Mouse (Mus musculus) ovary, postnatal 14 days (tissue): ENCODE results near the gene Pdia2.
"Not testable (repeated sequence)": the region's sequence is repeated elsewhere in the genome, so short reads cannot be mapped to it uniquely, and the experiment has no call there.

ENCODE experiments used
- DNase-seq: peaks from one replicate; pipeline ENCODE4 v3.0.0; 2022; ENCODE audit warnings: low spot score

Pdia2 gene

GRCm38 (mm10) chr17:26200831-26201705 lies 2.2 kb upstream of the Pdia2 start:
- DNase-seq: no peak

DNA sequence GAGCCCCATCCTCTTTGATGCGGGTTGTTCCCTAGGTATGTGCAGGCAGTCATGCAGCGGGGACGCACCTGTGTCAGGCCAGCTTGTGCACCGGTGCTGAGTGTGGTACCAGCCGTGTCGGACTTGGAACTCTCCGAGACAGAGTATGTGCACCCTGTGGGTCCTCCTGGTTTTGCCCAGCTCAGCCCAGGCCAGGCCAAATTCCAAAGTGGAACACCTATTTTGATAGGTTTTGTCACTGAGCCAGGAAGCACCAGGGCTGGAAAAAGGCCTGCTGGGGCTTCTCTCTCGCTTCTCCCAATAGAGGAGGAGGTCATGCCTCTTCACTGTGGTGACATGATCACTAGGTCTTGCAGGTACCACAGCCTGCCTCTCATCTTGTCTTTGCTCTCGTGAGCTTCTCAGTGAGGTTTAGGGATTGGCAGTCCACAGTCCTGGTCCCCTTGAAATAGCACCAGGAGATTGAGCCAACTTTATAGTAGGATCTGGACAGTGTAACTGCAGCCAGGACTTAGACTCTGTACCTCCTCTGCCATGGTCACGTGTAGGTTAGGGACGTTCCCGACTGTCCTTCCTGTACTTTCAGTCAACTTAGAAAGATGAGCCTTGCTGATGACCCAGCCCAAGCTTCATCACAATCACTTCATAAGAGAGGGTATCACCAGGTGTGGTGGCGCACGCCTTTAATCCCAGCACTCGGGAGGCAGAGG lies 6.3 kb downstream of the Pdia2 start:
- no peak for DNase-seq

DNA sequence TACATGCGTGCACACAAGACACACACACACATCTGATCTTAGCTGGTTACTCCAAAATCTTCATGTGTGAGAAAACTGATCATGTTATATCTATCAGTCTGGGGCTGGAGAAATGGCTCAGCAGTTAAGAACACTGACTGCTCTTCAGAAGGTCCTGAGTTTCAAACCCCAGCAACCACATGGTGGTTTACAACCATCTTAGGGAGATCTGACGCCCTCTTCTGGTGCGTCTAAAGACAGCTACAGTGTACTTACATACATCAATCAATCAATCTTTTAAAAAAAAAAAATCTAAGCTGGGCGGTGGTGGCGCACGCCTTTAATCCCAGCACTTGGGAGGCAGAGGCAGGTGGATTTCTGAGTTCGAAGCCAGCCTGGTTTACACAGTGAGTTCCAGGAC lies 7.4 kb downstream of the Pdia2 start:
- not testable (repeated sequence) for DNase-seq

DNA sequence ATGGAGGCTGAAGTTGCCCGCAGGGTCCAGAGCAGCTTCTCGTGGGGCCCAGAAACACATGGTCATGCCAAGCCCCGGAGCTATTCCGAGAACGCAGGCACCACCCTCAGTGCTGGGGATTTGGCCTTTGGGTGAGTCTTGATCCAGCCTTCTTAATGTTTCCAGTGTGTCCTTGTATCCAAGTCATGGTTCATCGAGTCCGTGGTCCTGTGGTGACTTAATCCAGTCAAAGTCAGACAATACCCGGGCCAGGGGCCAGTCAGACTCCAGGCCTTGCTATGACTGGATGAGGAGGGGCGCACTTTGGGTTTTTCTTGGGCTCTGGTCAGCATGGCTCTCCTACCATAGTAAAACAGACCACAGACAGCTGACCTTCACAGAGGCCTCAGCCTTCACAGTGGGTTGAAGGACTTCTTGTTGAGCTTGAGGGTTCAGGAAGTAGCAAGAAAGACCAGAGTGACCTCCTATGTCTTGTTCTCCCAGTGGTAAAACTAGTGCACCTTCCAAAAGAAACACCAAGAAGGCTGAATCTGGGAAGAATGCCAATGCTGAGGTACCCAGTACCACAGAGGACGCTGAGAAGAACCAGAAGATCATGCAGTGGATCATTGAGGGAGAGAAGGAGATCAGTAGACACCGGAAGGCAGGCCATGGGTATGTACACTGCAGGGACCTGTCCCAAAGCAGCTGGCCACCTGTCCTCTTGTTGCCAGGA lies 10.6 kb downstream of the Pdia2 start:
- no peak for DNase-seq

DNA sequence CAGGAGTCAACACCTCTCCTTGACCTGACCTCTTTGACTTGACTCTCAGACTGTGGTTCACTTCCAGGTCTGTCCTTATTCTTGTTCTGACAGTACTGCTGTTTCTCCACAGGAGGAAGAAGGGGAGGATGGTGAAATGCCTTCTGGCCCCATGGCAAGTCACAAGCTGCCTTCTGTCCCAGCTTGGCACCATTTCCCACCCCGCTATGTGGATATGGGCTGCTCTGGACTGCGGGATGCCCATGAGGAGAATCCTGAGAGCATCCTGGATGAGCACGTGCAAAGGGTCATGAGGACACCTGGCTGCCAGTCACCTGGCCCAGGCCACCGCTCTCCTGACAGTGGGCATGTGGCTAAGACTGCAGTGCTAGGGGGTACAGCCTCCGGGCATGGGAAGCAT lies 11.3 kb downstream of the Pdia2 start:
- no peak for DNase-seq

GRCm38 (mm10) chr17:26181179-26181578 lies 17.7 kb downstream of the Pdia2 start:
- no peak for DNase-seq

GRCm38 (mm10) chr17:26178611-26179010 lies 20.3 kb downstream of the Pdia2 start:
- no peak for DNase-seq

DNA sequence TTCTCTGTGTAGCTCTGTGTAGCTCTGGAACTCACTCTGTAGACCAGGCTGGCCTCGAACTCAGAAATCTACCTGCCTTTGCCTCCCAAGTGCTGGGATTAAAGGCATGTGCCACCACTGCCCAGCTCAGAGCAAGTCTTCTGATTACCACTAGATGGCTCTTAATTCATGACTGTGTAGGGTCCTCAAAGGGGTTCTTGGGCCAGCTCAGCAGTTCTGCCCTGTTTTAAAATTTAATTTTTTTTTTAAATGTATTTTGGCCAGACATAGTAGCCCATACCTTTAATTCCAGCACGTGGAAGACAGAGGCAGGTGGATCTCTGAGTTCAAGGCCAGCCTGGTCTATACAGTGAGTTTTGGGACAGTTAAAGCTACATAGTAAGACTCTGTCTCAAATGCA lies 23.6 kb downstream of the Pdia2 start:
- not testable (repeated sequence) for DNase-seq

DNA sequence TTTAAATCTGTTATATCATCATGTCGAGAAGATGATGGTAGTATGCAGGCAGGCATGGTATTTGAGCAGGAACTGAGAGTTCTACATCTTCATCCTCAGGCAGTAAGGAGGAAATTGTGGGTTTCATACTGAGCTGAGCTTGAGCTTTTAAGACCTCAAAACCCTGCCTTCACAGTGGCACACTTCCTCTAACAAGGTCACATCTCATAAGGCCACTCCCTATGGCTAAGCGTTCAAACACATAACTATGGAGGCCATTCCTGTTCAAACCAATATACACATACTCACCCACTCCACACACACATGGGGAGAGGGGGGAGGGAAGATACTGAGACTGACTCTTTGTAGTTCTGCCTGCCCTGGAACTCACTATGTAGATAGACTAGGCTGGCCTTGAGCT lies 30.8 kb downstream of the Pdia2 start:
- no peak for DNase-seq

DNA sequence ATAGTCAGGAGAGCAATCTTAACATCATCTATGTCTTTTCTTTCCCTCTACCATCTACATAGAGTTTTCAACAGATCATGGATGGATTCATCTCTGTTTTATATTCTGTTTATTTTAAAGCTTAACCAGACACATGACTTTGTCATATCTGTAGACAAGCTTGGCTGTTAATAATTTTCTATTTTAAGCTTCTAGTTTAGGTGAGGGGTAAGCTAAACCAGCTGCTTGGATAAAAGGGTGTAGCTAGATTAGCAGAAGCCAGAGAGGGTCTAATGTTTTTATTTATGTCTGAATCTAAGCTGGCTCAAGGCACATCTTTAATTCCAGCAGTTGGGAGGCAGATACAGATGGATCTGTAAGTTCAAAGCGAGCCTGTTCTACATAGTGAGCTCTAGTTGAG lies 36.2 kb downstream of the Pdia2 start:
- no peak for DNase-seq

DNA sequence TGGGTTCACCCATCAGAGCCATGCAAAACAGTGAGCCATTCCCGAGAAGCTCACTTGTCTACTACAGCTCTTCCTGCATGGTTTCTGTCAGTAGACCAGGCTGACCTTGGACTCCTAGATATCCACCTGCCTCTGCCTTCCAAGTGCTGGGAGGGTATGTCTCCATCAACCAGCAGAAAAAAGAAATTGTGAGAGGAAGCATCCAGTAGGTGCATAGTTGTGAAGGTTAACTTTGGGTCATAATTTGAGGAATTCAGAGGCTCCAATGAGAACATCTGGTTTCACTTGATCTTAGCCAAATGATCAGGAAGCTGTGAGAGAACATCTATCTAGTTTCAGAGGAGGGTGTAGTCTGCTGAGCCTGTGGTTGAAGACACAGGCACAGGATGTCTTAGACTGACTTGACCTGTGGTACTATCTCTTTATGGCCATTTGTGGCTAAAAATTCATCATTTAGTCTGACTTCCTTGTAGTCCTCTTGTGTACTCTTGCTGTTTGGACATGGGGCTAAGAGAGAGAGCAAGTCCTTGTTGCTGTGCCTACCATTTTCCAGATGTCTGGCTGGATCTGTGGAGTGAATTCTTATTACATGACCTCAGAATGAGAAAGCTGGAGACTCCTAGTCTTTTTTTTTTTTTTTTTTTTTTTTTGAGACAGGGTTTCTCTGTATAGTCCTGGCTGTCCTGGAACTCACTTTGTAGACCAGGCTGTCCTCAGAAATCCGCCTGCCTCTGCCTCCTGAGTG lies 46.8 kb downstream of the Pdia2 start:
- DNase-seq: no peak

DNA sequence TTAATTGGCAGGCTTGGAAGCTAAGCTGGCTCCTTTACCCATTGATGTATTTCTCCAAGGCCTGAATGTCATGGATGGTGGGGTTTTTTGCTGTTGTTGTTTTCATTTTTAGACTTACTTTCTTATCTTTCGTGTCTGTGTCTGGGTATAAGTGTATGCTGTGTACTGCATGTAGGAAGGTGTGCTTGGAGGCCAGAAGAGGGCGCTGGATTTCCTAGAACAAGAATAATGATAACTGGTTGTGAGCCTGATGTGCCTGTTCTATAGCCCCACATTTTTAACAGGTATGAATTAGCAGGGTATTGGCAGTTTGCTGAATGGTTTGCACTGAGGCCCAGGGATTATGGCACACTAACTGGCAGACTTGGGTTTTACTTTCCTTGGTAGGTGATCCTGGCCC lies 49.8 kb downstream of the Pdia2 start:
- DNase-seq: no peak
